Mouse (Mus musculus) embryonic stem cell, embryonic (primary cell): ENCODE measurements around the gene Vwf.

Source experiments
- CTCF ChIA-PET, 4 experiments: fragments of 300-600 bp in 2 of 4; fragments of 350-600 bp in 2 of 4; sonication (Branson Sonifier 250); formaldehyde crosslinking; loops; one replicate each; lab custom pipeline; 2022; ENCODE audit warnings: inconsistent platforms in 2 of 4; lab: Charles Lee
- POLR2A ChIA-PET, 4 experiments: fragments of 300-600 bp in 2 of 4; fragments of 350-600 bp in 2 of 4; sonication (Branson Sonifier 250); formaldehyde crosslinking; loops; one replicate each; lab custom pipeline; 2022; ENCODE audit warnings: antibody characterized with exemption in 4 of 4, inconsistent platforms in 1 of 4; lab: Charles Lee

Gene Vwf

DNA sequence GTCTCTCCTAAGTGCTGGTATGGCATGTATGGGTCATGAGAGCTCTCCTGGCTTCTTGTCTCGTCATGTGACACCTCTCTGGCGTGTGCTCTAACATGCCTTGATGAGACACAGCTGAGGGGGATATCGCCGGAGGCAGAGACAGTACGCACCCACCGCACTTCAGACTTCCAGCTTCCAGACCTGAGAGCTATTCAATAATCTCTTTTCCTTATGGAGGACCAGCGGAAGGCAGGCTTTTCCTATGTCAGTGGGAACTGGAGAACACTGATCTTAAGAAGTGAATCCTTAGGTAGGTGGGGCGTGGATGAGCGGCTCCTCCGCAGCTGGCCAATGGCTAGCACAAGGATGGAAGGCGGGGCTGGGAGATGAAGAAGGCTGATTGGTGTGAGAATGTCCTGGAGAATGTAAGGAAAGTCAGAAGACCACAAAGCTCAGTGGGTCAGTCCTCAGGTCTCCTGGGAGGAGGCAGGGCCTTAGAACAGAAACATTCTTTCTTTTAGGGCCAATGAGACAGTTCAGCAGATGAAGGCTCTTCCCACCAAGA lies 13.4 kb upstream of the Vwf start:
- POLR2A ChIA-PET, result interaction anchor here in 3 of 4 experiments (0.6 to 2.2 kb wide), 6 partner anchors 20 to 1081 kb away, joined by 3 to 7 read pairs (median 3); no protein-coding TSS in a partner anchor
- CTCF ChIA-PET, result interaction anchor here in 1 of 4 experiments (0.6 kb wide), 1 partner anchor 53 kb away, joined by 6 read pairs; no protein-coding TSS in a partner anchor

- CTCF ChIA-PET, result no interaction called here
- POLR2A ChIA-PET, result interaction anchor here in 2 of 4 experiments (1.0 kb wide), 2 partner anchors 40 to 105 kb away, joined by 3 read pairs; partner anchors contain the start of gene Cd9 (in 1 of the 2)
These were observed 11.6 kb upstream of the Vwf start for GRCm38 (mm10) chr6:125534990-125535389.

GRCm38 (mm10) chr6:125538469-125538868 lies 8.1 kb upstream of the Vwf start:
- POLR2A ChIA-PET, result interaction anchor here in 3 of 4 experiments (0.6 to 2.9 kb wide), 24 partner anchors 9 to 283 kb away, joined by 3 to 24 read pairs (median 4); no protein-coding TSS in a partner anchor
- CTCF ChIA-PET, result interaction anchor here in 3 of 4 experiments (0.5 to 1.4 kb wide), 8 partner anchors 9 to 65 kb away, joined by 3 to 10 read pairs (median 4); no protein-coding TSS in a partner anchor

DNA sequence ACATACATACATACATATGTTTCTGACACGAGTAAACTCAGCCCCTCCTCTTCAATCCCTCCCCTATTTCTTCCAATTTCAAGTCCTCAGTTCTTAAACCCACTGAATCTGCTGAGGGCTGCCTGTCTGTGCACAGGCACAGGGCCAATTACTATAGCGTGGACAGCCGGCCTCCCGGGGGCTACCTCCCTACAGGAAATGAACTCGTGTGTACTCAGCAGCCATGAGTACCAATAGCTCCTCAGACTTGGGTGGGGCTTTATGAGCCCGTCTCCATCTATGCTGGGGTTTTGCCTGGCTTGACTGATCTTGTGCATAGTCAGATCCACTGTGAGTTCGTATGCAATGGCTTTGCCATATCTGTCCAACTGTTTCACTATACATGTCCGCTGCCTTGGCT lies 7.2 kb upstream of the Vwf start:
- POLR2A ChIA-PET, result interaction anchor here in 3 of 4 experiments (0.9 to 2.9 kb wide), 17 partner anchors 10 to 116 kb away, joined by 3 to 24 read pairs (median 4); no protein-coding TSS in a partner anchor
- CTCF ChIA-PET, result interaction anchor here (0.5 to 1.4 kb wide), 4 partner anchors 28 to 64 kb away, joined by 4 to 12 read pairs (median 5); no protein-coding TSS in a partner anchor

- CTCF ChIA-PET, result interaction anchor here in 2 of 4 experiments (0.5 to 1.7 kb wide), 2 partner anchors 29 to 36 kb away, joined by 4 to 12 read pairs; no protein-coding TSS in a partner anchor
These were observed 6.4 kb upstream of the Vwf start for GRCm38 (mm10) chr6:125540199-125540598.

DNA sequence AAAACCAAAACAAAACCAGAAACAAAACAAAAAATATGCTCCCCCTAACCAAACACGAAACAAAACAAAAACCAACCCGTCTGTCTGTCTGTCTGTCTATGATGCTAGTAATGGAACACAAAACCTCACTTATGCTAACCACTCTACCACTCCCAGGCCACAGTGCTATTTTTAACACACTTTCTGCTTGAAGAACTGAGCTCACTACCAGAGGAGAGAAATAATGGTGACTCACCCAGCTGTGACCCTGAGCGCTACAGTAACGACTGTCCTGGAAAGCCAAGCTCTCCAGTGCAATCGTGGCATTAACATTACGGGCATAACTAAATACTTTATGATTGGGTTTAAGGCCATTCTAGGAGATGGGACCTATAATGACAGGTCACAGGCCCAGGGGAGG lies 5.7 kb upstream of the Vwf start:
- ChIA-PET CTCF (interaction anchor here in 2 of 4 experiments (0.6 to 1.7 kb wide), 4 partner anchors 36 to 104 kb away, joined by 3 to 4 read pairs (median 4); no protein-coding TSS in a partner anchor), POLR2A (interaction anchor here in 2 of 4 experiments (1.0 to 1.3 kb wide), 2 partner anchors 11 to 12 kb away, joined by 3 read pairs; no protein-coding TSS in a partner anchor)

More at GRCm38 (mm10) chr6:125540199-125540598, 6.4 kb upstream of the Vwf start:
- POLR2A ChIA-PET, result interaction anchor here in 2 of 4 experiments (1.0 kb wide), 2 partner anchors 10 to 12 kb away, joined by 3 read pairs; no protein-coding TSS in a partner anchor

DNA sequence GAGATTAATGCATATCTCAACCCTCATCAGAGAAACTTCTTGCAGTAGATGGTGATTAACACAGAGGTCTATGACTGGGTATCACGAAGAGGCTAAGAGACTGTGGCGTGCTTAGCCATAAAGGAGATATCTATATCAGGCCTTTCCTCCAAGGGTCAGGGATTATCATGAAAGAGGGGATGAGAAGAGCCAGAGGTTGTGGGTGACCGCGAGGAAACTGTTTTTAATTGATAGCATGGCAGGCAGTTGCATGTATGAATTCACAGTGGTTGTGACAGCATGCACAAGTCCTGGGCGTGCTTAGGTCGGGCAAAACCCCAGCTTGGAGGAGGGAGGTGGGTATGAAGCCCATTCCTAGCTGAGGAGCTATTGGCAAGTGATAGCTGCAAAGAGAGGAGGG lies 5.3 kb upstream of the Vwf start:
- ChIA-PET CTCF (interaction anchor here in 2 of 4 experiments (1.1 to 1.7 kb wide), 4 partner anchors 37 to 62 kb away, joined by 3 to 4 read pairs (median 4); no protein-coding TSS in a partner anchor), POLR2A (interaction anchor here in 1 of 4 experiments (0.6 to 1.3 kb wide), 3 partner anchors 13 to 119 kb away, joined by 3 read pairs; no protein-coding TSS in a partner anchor)

DNA sequence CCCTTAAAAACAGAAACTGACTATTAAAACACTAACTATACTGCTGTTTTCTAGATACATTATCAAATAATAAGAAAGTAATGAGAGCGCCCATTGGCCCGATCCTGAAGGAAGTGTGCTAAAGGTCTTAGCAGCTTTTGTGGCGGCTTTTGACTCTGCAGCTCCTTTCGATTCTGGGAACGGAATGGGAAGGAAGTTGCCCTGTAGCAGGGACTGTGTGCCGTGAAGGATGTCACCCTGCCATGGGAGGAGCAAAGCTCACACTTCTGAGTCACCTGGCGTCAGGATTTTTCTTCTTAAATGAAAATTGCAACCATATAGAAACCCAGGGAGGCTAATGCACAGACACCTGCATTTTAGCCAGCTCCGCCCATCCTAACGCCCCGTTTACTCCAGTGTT lies 1.8 kb downstream of the Vwf start:
- ChIA-PET CTCF (interaction anchor here in 2 of 4 experiments (0.5 to 2.2 kb wide), 2 partner anchors 55 to 828 kb away, joined by 3 to 6 read pairs; no protein-coding TSS in a partner anchor), POLR2A (interaction anchor here in 2 of 4 experiments (0.7 to 1.7 kb wide), 7 partner anchors 12 to 70 kb away, joined by 3 to 5 read pairs (median 3); no protein-coding TSS in a partner anchor)

GRCm38 (mm10) chr6:125550172-125550571 lies 3.6 kb downstream of the Vwf start:
- ChIA-PET CTCF (no interaction called here), POLR2A (interaction anchor here in 3 of 4 experiments (0.7 to 3.5 kb wide), 5 partner anchors 11 to 385 kb away, joined by 3 to 15 read pairs (median 3); no protein-coding TSS in a partner anchor)

- CTCF ChIA-PET, result interaction anchor here in 2 of 4 experiments (0.6 to 1.2 kb wide), 2 partner anchors 134 to 245 kb away, joined by 3 to 7 read pairs; no protein-coding TSS in a partner anchor
- POLR2A ChIA-PET, result interaction anchor here in 2 of 4 experiments (1.1 to 3.5 kb wide), 2 partner anchors 19 to 40 kb away, joined by 3 to 15 read pairs; no protein-coding TSS in a partner anchor
These were observed 6.2 kb downstream of the Vwf start for GRCm38 (mm10) chr6:125552760-125553159.

GRCm38 (mm10) chr6:125553551-125553950 lies 7.0 kb downstream of the Vwf start:
- ChIA-PET CTCF (interaction anchor here in 1 of 4 experiments (1.2 kb wide), 1 partner anchor 135 kb away, joined by 3 read pairs; no protein-coding TSS in a partner anchor), POLR2A (interaction anchor here in 2 of 4 experiments (1.1 to 3.5 kb wide), 2 partner anchors 20 to 39 kb away, joined by 3 to 15 read pairs; no protein-coding TSS in a partner anchor)

GRCm38 (mm10) chr6:125558831-125559230 lies 12.3 kb downstream of the Vwf start:
- CTCF ChIA-PET, result no interaction called here
- POLR2A ChIA-PET, result interaction anchor here in 2 of 4 experiments (0.7 to 1.4 kb wide), 8 partner anchors 10 to 44 kb away, joined by 3 to 4 read pairs (median 3); no protein-coding TSS in a partner anchor

- ChIA-PET CTCF (interaction anchor here in 1 of 4 experiments (1.3 kb wide), 1 partner anchor 42 kb away, joined by 4 read pairs; no protein-coding TSS in a partner anchor), POLR2A (interaction anchor here in 3 of 4 experiments (0.6 to 4.3 kb wide), 5 partner anchors 9 to 73 kb away, joined by 3 to 22 read pairs (median 4); no protein-coding TSS in a partner anchor)
These were observed 14.5 kb downstream of the Vwf start for GRCm38 (mm10) chr6:125561031-125561430.

DNA sequence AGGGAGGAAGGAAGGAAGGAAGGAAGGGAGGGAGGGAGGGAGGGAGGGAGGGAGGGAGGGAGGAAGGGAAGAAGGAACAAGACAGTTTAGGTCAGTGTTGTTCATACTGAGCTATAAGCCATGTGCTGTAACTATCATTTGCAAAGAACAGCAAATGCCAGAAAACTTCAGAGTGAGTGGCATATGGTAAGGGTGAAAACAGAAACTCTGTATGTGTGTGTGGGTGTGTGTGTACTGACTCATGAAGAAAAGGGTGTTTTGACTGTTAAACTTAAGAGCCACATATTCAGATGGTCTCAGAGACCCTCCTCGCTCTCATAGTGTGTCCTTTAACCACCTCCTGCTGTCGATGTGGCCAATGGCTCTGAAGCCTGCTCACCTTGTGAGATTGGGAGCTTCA lies 14.9 kb downstream of the Vwf start:
- POLR2A ChIA-PET, result interaction anchor here in 2 of 4 experiments (0.5 to 4.3 kb wide), 5 partner anchors 12 to 33 kb away, joined by 3 to 22 read pairs (median 5); no protein-coding TSS in a partner anchor
- CTCF ChIA-PET, result interaction anchor here in 1 of 4 experiments (1.3 kb wide), 1 partner anchor 42 kb away, joined by 4 read pairs; no protein-coding TSS in a partner anchor

- ChIA-PET CTCF (interaction anchor here in 1 of 4 experiments (1.9 kb wide), 1 partner anchor 38 kb away, joined by 7 read pairs; no protein-coding TSS in a partner anchor), POLR2A (interaction anchor here in 3 of 4 experiments (0.7 to 3.4 kb wide), 9 partner anchors 10 to 213 kb away, joined by 3 to 9 read pairs (median 4); no protein-coding TSS in a partner anchor)
These were observed 18.3 kb downstream of the Vwf start for GRCm38 (mm10) chr6:125564812-125565281.

DNA sequence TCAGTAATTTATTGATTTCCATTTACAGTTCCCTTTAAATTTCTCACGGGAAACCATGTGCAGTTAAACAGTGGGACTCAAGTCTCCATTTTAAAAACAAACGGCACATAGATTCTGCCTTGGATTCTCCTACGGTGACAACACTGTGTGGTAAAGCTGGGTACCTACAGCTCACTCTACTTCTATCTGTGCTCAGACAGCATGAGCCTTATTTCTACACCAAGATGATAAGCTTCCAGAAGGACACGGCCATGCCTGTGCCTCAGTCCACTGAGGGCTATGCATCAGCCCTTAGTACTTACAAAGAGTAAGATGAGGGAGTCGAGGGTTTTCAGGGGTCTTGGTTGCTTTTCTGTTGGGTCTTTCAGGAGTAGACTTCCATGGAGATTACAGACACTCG lies 18.8 kb downstream of the Vwf start:
- CTCF ChIA-PET, result interaction anchor here in 1 of 4 experiments (1.9 kb wide), 1 partner anchor 38 kb away, joined by 7 read pairs; no protein-coding TSS in a partner anchor
- POLR2A ChIA-PET, result interaction anchor here in 3 of 4 experiments (0.7 to 2.6 kb wide), 10 partner anchors 13 to 213 kb away, joined by 3 to 8 read pairs (median 3); no protein-coding TSS in a partner anchor

DNA sequence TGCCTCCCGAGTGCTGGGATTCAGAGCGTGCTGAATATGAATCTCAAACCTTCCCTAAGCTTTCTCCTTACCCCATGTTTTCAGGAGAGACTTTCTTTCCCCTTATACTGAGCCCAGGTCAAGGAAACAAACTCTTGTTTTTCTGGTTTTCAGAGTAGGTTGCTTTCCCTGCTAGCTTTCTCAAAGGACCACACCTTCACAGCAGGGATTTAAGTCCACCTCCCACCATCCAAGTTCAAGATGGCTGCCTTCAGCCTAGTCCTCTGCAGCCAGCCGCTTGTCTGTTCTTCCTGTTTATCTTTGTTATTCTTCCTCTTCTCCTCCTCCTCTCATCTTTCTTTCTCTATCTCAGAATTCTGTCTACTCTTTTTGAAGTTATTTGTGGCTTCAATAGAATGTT lies 20.1 kb downstream of the Vwf start:
- POLR2A ChIA-PET, result interaction anchor here in 3 of 4 experiments (0.6 to 2.6 kb wide), 16 partner anchors 10 to 124 kb away, joined by 3 to 9 read pairs (median 4); no protein-coding TSS in a partner anchor

More for the DNA sequence above, 20.1 kb downstream of the Vwf start:
- CTCF ChIA-PET, result no interaction called here
